Mouse (Mus musculus): ENCODE results near the gene Meox2. TPM values are rescaled to one million over a fixed set of nuclear protein-coding genes. Genes with fewer than 3 reads are reported as not detected.

Meox2 gene
- total RNA-seq, 2 experiments from 2014 or later: not detected

Other genes with a start within 250 kb of the Meox2 start
- gene Agmo, start 133.1 kb downstream of the Meox2 start, total RNA-seq (2021): 1 to 10 TPM; 2.2 to 2.3 TPM